Mouse (Mus musculus) A20 (cell line): ENCODE results near the gene Dnm2.
A peak's percentile ranks its signal among the peaks of the same experiment; 100 is the strongest.
"Not testable (repeated sequence)": the region's sequence is repeated elsewhere in the genome, so short reads cannot be mapped to it uniquely, and the experiment has no call there.

Experiments used
- DNase-seq: peaks from one replicate; pipeline ENCODE4 v3.0.0-alpha.2; 2011; ENCODE audit warnings: low read depth, low spot score

Dnm2 gene

DNA sequence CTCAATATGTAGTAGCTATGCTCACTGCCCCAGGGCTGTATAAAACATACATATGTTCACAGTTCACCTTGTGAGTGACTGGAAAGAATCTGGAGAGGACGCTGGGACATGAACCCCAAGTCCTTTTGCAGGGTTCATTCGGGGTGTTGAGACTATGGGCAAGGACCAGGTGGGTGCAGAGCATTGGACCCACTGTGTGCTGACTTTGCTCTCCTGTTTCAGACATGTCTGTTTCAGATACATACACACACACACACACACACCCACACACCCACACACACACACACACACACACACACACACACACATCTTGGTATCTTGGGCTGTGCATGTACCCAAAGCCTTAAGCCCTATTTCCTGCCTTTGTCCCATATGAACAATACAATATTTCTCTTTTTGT, 117.3 kb downstream of the Dnm2 start:
- DNase-seq, result not testable (repeated sequence)

DNA sequence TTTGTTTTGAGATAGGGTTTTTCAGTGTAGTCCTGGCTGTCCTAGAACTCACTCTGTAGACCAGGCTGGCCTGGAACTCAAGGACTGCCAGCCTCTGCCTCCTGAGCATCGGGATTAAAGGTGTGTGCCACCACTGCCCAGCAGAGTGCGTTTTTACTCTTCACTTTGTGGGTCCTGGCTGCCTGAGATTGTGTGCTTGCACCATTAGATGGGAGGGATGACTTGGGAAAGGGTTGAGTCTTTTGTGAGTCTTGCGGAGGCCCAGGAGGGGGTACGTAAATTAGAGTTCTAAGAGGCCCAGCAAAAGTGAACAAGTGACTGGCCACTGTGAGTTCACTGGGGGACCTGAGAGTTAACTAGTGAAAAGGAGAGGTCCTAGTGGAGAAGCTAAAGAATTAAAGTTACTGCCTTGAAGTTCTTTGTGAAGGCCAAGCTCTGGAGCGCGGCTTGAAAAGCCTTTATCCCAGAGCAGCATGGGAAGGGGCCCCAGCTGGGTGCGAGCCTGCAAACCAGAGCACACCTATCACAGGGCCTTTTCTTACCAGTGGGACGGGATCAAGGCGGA, 120.7 kb downstream of the Dnm2 start:
- no peak for DNase-seq

DNA sequence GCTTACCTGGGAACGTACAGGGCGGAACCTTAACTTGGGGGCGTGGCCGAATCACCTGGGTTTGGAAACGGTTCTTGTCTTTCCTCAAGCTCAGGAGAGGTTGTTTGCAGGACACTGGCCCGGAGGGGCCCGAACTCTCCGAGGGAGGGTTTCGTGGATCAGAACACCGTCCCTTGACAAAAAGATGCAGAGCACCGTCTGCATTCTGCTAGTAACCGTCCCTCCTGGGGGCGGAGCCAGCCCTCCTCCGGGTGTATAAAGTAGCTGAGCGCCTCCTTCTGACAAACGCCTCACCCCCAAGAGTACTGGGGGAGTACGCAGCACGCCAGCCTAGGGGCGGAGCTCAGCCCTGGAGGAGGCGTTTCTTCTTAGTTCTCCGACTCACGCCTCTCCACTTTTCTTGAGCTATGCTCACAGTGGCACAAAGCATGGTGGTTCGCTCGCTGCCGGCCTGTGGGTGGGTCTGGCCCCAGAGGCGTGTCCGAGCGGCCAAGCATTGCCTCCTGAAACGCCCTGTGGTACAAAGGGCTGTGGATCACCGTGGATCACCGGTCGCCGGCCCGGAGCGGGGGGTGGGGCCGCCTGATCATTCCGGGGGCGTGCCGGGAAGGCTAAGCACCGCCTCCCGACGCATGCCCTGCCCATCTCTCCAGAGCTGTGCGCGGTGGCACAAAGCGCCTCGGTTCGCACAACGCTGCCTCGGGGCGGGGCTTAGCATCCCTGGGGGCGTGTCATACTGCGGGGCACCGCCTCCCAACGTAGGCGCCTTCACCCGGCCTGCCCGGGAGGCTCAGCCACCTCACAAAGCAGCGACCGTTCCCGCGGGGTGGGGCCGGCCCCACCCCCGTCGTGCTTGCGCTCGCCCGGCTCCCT, 121.4 kb downstream of the Dnm2 start:
- peak; percentile 92 for DNase-seq

DNA sequence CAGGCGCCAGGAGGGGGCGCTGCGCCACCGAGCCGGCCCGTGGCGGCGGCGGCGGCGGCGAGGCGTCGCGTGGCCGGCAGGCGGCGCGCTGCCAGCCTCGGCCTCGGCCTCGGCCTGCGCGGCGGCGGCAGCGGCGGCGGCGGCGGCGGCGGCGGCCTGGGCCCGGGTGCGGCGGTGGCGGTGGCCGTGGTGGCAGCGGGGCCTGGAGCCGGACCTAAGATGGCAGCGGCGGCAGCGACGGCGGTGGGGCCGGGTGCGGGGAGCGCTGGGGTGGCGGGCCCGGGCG, 122.0 kb downstream of the Dnm2 start, which contains the start of gene Carm1:
Carm1 (plus strand) TSS at position 106 of the 286 bp plus-strand sequence.
- no peak for DNase-seq

DNA sequence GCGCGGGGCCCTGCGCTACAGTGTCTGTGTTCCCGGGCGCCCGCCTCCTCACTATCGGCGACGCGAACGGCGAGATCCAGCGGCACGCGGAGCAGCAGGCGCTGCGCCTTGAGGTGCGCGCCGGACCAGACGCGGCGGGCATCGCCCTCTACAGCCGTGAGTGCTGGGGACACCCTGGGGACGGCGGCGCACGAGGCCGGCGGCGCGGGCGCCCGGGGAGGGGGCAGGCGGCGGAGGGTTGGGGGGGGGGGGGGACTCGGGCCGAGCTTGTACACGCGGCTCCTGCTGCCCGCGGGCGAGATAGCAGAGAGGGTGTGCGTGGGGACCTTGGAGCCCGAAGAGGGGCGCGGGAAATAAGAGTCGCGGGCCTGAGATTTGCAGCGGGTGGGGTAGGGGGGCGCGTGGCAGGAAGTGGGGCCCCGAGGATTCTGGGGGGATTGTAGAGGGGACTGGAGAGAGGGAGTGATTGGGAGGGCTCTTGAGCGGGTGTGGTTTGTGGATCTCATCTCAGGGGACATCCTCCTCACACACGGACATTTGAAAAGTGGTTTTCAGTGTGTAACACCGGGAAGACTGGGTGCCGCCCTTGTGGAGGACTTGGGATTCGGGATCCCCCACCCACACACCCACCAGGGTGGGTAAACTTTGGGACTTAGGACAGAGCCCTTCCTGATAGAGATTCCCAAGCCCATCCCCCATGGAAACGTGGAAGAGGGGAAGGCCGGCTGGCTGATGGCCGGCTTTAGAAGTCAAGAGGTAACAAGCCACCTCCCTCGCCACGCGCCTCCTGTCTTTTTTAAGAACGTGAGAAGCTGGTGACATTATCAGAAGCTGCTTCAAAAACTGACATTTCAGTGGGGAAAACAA, 122.6 kb downstream of the Dnm2 start:
- peak; percentile 35 for DNase-seq

DNA sequence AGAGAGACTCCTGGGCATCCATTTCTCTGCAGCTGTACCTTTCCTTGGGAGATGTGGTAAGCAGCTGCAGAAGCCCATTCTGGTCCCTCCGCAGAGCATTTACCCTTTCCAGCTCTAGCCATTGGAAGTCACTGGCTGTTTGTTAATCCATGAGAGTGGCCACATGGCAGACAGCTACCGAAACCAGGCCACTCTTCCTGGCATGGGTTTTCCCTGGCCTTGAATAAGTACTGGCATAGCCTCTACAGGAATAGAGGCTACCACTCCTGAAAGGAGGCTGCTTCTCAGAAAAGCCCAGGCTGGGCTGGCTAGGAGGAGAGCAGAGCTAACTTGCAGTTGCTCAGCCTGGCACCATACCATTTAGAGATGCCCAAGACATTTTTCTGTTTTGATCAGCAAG, 126.3 kb downstream of the Dnm2 start:
- DNase-seq, result no peak

DNA sequence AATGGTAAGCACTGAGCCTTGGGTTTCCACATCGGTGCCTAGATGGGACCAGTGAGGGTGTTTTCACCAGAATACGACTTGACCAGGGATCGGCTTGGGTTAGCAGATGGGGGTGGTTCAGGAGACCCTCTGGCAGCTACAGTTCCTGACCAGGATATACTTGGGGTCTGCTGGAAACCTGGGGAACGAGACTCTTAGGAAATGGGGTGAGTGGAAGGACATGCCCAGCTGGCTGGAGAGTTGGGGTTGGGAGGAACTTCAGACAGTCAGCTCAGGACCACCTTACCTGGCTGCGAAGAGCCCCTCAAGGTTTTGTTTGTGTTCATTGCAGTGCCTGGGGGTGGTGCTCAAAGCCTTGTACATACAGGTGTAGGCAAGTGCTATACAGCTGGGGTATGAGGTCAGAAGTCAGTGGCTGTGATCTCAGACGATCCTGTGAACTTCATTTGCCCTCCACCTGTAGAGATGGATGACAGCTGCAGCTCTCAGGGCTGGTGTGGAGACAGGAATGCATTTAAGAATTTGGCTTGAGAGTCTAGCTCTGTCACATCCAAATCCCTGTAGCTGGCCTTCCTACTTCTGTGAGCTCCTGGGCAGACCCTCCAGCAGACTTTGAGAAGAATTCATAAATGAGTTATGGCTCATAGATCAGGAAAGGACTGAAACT, 129.0 kb downstream of the Dnm2 start:
- DNase-seq, result no peak

DNA sequence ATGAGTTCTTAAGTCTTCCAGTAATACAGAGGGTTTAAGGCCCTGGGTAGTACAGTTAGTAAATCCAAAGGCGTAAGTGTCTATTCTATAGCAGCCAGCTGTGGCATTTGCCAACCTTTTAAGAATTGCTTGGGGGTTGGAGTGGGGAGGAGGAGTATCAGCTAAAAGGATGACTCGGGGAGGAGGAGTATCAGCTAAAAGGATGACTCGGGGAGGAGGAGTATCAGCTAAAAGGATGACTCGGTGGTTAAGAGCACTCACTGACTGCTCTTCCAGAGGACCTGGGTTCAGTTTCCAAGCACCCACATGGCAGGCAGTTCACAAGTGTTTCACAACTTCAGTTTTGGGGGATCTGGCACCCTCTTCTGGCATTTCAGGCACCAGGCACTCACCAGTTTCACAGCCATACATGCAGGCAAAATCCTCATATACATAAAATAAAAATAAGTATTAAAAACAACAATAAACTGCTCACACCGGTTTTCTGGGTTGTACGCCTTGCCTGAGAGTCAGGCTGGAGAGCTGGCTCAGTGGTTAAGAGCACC, 130.6 kb downstream of the Dnm2 start:
- DNase-seq, result no peak

DNA sequence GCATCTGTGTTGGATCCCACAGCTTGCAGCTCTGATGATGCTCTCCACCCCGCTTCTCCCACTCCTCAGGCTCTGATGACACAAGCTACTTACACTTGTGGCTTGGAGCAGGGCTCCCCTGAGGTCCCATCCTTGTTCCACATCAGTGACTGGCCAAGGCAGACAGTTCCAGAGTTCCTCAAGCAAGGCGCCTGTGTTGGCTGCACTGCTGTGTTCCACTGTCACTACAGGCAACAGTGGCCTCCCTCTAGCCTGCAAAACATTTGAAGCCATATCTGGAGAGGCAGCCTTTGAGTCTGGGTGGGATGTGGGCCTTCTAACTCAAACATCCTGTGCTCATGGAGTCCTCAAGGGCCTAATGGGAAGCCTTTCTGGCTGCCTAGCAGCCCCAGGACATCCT, 132.3 kb downstream of the Dnm2 start:
- no peak for DNase-seq
